Mouse (Mus musculus) lung, postnatal 25 days (tissue): ENCODE results near the gene Afmid.

Experiments
- DNase-seq: peaks from one replicate; pipeline ENCODE4 v3.0.0; 2022; ENCODE audit warnings: low spot score

The Afmid gene

DNA sequence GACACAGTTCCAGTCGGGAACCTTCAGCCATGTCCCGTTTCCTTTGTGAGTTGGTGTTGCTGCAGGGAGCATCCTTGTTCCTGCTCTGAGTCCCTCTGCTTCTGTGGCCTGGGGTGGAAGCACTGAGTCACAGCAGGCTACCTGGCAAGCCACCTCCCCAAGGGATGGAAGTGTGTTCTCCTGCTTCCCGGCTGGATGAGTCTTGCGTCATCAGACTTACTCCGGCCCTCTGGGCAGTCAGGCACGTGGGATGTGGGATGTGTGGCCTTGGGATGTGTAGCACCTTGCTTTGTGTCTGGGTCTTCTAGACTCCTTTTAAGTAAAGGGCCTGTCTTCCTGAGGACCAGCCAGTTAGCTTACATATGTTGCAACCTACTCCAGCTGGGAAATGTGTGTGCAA, 54.0 kb downstream of the Afmid start:
- DNase-seq = no peak

DNA sequence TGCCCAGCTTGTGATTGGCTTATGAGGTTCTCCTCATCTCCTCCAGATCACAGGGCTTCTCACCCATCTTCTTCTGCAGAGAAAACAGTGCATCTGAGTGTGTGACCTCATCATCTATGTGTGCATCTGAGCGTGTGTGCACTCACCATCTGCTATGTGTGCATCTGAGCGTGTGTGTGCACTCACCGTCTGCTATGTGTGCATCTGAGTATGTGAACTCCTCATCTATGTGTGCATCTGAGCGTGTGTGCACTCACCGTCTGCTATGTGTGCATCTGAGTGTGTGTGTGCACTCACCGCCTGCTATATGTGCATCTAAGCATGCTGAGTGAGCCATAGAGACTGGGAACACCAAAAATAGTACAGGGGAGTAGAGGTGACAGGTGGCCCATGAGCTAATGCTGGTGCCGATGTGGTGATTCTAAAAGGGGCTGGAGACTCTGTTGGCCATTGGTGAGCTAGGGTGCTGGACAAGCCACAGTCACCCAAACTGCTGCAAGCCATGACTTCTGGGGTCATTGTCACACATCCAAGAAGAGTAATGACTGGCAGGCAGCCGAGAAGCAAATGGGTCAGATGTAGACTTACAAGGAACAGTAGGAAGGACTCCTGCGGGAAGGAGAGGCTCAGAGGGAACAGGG, 54.7 kb downstream of the Afmid start:
- DNase-seq = no peak

DNA sequence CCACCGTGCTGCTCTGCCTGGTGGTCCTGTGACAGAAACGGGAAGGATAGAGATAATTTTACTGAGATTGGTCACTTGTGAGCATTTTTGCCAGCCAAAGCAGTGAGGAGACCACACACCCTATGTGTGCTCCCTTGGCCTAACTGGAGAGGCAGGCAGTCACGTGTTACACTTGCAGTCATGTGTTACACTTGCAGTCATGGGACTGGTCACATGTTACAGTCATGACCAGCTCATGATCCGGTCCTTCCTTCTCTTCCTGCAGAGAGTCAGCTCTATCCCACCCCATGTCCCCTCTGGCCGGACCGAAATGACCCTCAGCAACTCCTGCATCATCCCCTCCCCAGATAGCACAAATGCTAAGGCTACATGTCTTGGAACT, 55.2 kb downstream of the Afmid start:
- no peak for DNase-seq

DNA sequence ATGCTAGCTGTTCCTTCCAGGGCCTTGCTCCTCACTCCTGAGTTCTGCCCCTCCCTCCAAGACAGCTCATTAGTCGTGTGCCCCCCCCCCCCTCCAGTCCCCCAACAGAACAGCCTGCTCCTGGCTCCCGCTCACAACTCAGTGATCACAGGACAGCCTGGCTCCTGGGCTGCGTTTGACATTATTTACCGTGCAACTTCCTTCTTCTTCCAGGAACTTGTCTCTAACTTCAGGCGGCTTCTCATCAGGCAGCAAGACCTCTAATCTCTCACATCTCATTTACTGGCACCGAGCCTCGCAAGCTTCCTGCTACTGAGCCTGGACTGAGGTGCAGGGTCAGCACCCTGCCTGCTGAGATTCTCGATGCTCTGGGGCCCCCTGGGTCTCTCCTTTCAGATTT, 56.1 kb downstream of the Afmid start:
- peak; percentile 88 for DNase-seq

DNA sequence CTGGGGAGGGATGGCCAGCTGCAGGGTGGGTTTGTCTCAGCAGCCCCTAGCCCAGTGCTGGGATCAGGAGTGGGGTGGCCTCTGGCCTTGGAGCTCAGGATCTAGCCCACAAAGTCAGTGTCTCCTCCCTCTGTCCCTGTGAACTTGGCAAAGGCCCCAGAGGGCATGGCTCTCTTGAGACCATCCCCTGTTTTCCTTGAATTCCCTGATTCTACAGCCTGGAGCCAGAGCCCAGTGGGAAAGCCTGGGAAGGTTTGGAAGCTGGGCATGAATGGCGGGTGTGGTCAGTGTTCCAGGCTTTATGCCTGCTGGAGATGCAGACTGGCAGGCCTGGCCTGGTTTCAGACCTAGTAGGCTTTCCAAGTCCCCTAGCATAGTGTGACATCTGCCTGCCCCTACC, 56.5 kb downstream of the Afmid start:
- DNase-seq = peak; percentile 60

DNA sequence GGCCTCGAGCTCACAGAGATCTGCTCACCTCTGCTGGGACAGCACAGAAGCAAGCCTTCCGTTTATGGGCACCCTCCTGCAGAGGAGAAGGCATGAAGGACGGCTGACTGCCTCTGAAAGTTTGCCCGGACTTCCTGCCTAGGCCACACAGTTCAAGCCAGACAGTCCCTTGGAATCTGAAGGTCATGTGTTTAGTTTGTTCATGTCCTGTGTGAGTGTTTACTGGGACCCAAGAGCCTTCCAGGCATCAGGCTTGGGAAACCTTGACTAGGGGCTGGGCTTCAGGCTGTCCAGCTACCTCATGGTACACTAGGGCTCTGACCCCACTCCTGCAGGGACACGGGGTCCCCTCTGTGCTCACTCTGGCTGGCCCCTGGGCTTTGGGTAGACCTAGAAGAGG, 60.3 kb downstream of the Afmid start:
- DNase-seq = peak; percentile 52

DNA sequence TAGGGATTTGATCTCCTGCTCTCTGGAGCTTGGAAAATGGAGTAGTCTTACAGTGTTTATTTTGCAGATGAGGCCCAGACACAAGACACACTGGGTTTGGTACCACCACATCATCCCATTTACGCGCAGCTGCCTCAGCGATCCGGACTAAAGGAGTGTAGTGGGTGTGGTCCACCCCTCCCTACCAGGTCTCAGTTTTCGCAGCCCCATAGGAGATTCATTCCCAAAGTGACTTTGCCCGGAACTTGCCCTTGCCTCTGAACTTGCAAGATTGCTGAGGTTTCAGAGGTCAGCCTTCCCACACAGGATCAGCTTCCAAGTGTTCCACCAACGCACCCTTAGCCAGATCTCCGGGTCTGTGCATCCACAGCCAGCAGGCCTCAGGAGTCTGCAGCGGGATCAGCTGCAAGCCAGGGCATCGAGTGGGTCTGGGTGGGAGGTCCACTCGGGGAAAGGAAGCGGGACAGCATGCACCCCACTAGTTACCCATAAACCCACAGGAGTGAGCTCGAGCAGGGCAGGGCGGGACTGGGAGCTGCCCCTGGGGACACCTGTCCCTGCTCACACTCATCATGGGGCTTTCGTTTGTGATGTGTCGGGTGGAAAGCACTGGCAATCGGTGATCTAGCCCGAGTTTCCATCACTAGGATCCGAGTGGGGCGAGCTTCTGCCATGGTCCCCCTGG, 62.6 kb downstream of the Afmid start:
- no peak for DNase-seq

DNA sequence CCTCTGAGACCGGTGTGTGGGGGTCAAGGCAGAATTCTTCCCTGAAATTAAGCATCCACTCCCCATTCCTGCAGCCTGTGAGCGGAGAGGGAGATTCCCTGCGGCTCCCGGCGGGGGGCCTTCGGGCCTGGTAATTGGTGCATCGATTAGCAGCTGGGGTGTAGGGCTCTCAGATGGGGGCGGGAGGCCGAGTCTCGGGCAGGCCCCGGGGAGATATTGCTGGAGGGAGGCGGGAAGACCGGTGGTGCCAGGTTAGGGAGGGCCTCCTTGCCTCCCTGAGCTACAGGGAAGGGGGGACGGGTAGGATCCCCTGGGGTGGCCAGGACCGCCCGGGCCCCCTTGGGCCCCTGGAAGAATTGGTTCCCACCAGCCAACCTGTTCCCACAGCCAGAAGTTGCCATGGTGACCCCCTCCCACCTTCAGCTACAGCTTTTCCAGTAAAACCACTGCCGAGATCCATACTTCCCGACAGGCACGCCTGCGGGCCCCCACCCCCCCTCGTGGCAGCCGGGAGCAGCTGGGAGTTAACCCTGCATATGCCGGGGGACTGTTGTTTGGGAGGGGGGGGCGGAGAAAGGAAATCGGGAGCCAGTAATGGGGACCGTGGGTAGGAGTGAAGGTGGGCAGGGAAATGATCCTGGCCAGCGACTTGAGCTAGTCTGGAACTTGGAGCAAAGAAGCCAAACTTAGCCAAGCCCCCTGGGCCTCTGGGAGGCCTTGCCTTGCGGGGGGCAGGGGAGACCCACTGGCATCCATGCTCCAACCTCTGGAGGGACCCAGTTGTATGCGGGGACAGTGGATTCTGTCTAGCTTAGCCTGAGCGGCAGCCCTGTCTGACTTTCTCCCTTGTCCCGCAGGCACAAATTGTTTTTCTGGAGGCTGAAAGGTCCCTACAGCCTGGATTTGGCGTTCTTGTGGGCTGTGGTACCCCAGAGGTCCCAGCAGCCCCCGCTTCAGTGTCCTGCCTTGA, 63.4 kb downstream of the Afmid start:
- DNase-seq = no peak
